Mouse (Mus musculus) pancreas, adult 10 weeks (tissue): ENCODE data around the gene Rnf166. TPM values are rescaled to one million over a fixed set of nuclear protein-coding genes. Genes with fewer than 3 reads are reported as not detected.

Experiments used
- polyA plus RNA-seq: library from polyadenylated mRNA; stranded (reverse); fragments of 350-450 nt; fragmentation: Illumina TruSeq; extraction: RNeasy Lipid Tissue Mini Kit (QIAGEN cat#74804); gene quantifications from one replicate; pipeline ENCODE4 v1.2.3, GENCODE M21; 2015; ENCODE audit warnings: low read depth, low replicate concordance; ENCODE audit not compliant: insufficient read depth

Rnf166 gene
- 9.4 TPM for polyA plus RNA-seq

GRCm38 (mm10) chr8:122475580-122476320, at the start of gene Rnf166, which contains the start of gene Ctu2:
Rnf166 (minus strand) TSS chr8:122476064.
Ctu2 (plus strand) TSS chr8:122476143.

GRCm38 (mm10) chr8:122460524-122461472, 15.1 kb downstream of the Rnf166 start, which contains the start of gene Snai3:
Snai3 (minus strand) TSS chr8:122460733.

GRCm38 (mm10) chr8:122443262-122444006, 32.4 kb downstream of the Rnf166 start, which contains the start of gene Mvd:
Mvd (minus strand) TSS chr8:122443422.

GRCm38 (mm10) chr8:122432443-122433268, 43.2 kb downstream of the Rnf166 start, which contains the start of gene Cyba:
Cyba (minus strand) TSS chr8:122432930.

GRCm38 (mm10) chr8:122421376-122422070, 54.3 kb downstream of the Rnf166 start, which contains the start of gene Il17c:
Il17c (plus strand) TSS chr8:122422020.

Other genes starting within 250 kb of the Rnf166 start
- gene Zfpm1, start 193.9 kb downstream of the Rnf166 start, polyA plus RNA-seq = 12.2 TPM
- not detected for gene Trhr2, start 115.3 kb downstream of the Rnf166 start, polyA plus RNA-seq
- 11.0 TPM for gene Zc3h18, start 99.5 kb downstream of the Rnf166 start, polyA plus RNA-seq
- gene Il17c, start 54.0 kb downstream of the Rnf166 start, polyA plus RNA-seq = not detected
- gene Cyba, start 43.1 kb downstream of the Rnf166 start, polyA plus RNA-seq = 26.7 TPM
- gene Mvd, start 32.6 kb downstream of the Rnf166 start, polyA plus RNA-seq = 4.5 TPM
- gene Snai3, start 15.3 kb downstream of the Rnf166 start, polyA plus RNA-seq = 0.68 TPM
- gene Ctu2, start 79 bp upstream of the Rnf166 start, polyA plus RNA-seq = 6.3 TPM
- 16.5 TPM for gene Piezo1, start 75.3 kb upstream of the Rnf166 start, polyA plus RNA-seq
- gene Cdt1, start 92.0 kb upstream of the Rnf166 start, polyA plus RNA-seq = 1.1 TPM
- gene Aprt, start 100.8 kb upstream of the Rnf166 start, polyA plus RNA-seq = 22.5 TPM
- gene Galns, start 135.4 kb upstream of the Rnf166 start, polyA plus RNA-seq = 1.8 TPM
- gene Trappc2l, start 135.6 kb upstream of the Rnf166 start, polyA plus RNA-seq = 17.6 TPM
- gene Pabpn1l, start 146.7 kb upstream of the Rnf166 start, polyA plus RNA-seq = not detected
- 11.7 TPM for gene Cbfa2t3, start 223.0 kb upstream of the Rnf166 start, polyA plus RNA-seq